Mouse (Mus musculus): ENCODE results near the gene Abo. TPM values are rescaled to one million over a fixed set of nuclear protein-coding genes. Genes with fewer than 3 reads are reported as not detected.

Gene Abo
- total RNA-seq, 4 experiments from 2014 or later = not detected

DNA sequence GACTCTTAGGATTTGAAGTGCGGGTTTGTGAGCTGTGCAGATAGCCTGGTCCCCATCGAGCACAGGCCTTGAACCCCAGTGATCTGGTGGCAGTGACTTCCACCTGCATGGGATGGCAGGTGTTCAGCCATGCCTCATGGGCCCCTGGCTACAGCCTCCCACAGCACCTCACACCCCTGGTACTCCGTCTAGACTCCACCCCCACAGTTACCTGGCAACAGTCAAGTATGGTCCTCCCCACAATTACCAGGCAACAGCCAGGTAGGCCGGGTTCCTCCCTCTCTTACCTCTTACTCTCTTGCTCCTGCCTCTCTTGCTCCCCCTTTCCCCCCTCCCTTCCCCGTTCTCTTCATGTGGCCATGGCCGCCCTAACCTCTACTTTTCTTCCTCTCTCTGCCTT lies 5.9 kb upstream of the Abo start:
- DNase-seq (ENCODE audit: low spot score in 2 of 2) = no peak

DNA sequence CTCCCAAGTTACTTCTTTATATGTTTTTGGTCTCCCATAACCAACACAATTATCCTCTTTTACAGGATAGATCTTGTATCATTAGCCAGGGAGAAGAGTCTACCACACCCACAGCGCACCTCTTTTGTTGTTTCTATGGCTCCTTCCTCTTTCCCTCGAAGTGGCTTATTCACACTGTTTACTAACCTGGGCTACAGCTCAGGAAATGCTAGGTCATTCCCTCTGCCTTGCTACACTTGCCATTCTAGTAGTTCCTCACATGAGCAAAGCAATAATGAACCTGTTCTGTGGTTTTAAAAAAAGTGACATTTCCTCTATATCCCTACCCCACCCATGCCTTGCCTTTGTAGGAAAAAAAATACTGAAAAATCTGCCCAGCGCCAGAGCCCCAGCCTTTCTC lies 1.9 kb downstream of the Abo start:
- no peak for DNase-seq (ENCODE audit: low spot score in 2 of 2)

DNA sequence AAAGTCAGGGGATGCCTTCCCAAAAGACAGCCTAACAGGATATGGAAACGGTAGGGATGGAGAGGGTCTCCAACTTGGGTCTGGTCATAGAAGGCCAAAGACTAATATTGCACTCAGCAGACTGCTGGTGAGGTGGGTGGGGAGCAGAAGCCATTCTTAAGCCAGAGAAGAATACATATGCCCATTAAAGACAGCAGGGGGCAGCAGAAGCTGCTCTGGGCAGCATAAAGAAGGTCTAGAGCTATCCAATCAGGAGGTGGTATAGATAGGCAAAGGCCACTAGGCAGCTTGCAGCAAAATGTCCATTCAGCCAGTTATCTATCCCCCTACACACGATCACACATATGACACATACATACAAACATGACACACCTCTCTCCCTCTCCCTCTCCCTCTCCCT lies 17.1 kb downstream of the Abo start:
- no peak for DNase-seq (ENCODE audit: low spot score in 2 of 2)

DNA sequence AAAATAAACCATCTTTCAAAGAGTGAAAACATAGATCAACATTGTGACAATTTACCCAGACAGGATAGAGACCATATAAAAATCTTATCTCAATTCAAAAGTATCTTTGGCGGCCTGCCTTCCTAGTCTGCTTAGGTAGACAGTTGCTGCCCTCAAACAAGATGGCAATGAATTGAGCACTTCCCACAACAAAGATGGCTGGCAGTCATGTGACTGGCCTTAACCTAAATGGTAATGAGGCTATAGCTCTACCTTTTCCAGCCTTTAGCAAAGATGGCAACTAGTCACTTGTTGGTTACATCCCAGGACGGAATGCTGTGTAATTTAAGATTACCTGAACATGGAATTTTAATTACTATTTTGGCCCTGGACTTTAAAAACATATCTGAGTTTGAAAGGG lies 32.3 kb downstream of the Abo start:
- no peak for DNase-seq (ENCODE audit: low spot score in 2 of 2)

DNA sequence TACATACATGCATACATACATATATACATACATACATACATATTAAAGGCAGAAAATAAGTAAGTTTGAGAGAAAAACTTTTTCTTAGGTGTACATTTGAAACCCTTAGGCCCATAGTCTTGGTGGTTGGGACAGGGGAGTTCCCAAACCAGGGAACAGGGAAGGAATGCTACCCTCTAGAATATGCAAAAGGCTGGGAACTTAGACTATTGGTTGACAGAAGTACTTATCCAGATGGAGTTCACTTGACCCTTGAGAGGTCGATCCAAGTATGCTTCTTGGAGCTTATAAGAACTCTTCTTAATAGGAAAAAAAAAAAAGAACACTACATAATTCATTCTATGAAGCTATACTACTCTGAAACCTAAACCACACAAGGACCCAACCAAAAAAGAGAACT lies 36.7 kb downstream of the Abo start:
- DNase-seq (ENCODE audit: low spot score in 2 of 2) = no peak

DNA sequence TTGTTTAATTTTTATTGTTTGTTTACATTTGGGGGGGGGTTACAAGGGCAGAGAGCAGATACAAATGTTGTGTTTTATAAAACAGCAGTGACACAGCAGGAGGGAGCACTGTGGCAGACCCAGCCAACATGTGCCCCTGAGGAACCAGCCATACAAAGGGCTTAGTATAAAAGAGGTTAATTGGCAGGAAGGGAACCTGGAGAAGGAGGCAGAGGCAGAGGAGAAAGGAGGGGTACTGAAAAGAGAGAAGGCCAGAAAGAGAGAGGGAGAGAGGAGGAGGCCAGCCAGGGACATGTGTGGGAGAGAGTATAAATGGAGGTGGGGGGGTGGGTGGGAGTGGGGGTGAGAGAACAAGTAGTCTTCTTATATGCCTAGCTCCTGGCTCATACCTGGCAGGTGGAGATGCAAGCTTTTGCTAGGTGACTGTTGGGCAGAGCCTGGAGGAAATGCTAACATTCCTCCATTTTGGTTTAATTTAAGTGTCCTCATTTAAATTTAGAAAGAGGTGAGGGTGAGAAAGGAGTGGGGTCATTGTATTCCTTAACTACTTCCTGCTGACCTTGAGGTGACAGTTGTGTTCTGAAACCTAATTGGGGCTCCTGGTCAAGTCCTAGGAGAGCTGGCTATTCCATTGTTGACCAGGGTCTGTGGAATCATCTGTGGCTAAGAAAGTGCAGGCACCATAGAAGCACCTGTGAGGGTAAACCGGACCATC lies 37.4 kb downstream of the Abo start:
- DNase-seq (ENCODE audit: low spot score in 2 of 2) = no peak

Other genes starting within 250 kb of the Abo start
- gene Fam69b, start 236.5 kb downstream of the Abo start, total RNA-seq (2022) = 10 to 100 TPM; 69.1 to 74.8 (median 73.2) TPM
- not detected for gene Lcn4, start 193.7 kb downstream of the Abo start, total RNA-seq (2022)
- 10 to 100 TPM; 20.4 to 26.5 (median 25.8) TPM for gene Surf6, start 37.9 kb upstream of the Abo start, total RNA-seq (2022)
- gene Med22, start 45.7 kb upstream of the Abo start, total RNA-seq (2022) = 10 to 100 TPM; 46.7 to 55.4 (median 50.1) TPM
- 100 to 1,000 TPM; 215 to 270 (median 238) TPM for gene Rpl7a, start 45.8 kb upstream of the Abo start, total RNA-seq (2022)
- gene Surf2, start 51.4 kb upstream of the Abo start, total RNA-seq (2022) = 10 to 100 TPM; 33.1 to 38.0 (median 36.3) TPM
- 100 to 1,000 TPM; 116 to 127 (median 120) TPM for gene Surf1, start 51.6 kb upstream of the Abo start, total RNA-seq (2022)
- 10 to 100 TPM; 46.2 to 51.8 (median 49.9) TPM for gene Surf4, start 68.9 kb upstream of the Abo start, total RNA-seq (2022)
- gene Stkld1, start 69.1 kb upstream of the Abo start, total RNA-seq (2022) = under 1 TPM in 2 of 4 experiments, not detected in 2; 0.16 to 0.42 TPM
- gene Rexo4, start 99.4 kb upstream of the Abo start, total RNA-seq (2022) = 10 to 100 TPM; 43.4 to 54.7 (median 46.8) TPM
- gene Adamts13, start 108.4 kb upstream of the Abo start, total RNA-seq (2022) = 1 to 10 TPM; 1.2 to 1.6 (median 1.4) TPM
- 10 to 100 TPM; 42.4 to 46.5 (median 44.1) TPM for gene Cacfd1, start 144.9 kb upstream of the Abo start, total RNA-seq (2022)
- gene Slc2a6, start 163.0 kb upstream of the Abo start, total RNA-seq (2022) = 10 to 100 TPM; 21.1 to 28.3 (median 27.8) TPM
- 1 to 10 TPM in 2 of 4 experiments, under 1 TPM in 2; 0.44 to 1.5 (median 1.2) TPM for gene Mymk, start 207.2 kb upstream of the Abo start, total RNA-seq (2022)
- 10 to 100 TPM; 12.6 to 18.4 (median 15.6) TPM for gene Adamtsl2, start 214.4 kb upstream of the Abo start, total RNA-seq (2022)